Mouse (Mus musculus): ENCODE results near the gene Arhgap28. TPM values are rescaled to one million over a fixed set of nuclear protein-coding genes. Genes with fewer than 3 reads are reported as not detected.

Arhgap28 gene
- total and polyA plus RNA-seq, 3 experiments: 0.11 TPM; not detected in 2

DNA sequence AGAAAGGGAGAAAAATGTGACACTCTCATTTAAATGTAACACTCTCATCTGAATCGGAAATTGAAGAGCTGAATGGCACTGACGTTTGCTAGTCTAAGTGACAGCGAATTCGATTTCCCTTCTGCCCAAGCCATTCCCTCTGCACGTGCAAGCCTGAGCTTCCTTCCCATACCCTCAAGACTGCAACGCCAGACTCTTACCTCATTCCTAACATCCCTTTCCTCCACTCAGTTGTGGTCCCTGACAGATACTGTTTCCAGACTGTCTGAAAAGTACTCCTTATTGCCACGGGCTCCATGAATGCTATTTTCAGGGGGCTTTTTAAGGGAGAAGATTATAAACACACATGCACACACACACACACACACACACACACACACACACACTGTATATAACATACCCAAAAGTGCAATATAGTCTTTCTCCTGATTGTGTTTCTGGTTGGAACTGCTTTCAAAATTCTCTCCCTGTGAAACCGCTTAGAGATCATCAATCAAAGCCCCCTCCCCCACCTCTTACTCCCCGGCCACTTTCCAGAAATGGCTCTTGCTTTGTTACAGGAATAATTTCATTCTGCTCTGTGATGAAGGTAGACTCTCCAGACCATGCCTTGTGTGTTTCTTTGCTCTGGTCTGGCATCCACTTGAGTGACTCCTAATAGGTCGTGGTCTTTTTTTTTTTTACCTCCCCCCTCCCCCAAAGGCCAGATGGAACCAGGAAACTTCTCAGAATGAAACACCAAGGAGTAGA is 836 bp upstream of the Arhgap28 start:
- TF ChIP-seq TAL1 (conservative IDR thresholded peaks at IDR 0.05; ENCODE audit: low read depth, low read length) (no peak), GATA2 (IDR thresholded peaks at IDR 0.05; ENCODE audit: borderline replicate concordance, low read depth, low read length) (no peak), GATA1 (IDR thresholded peaks at IDR 0.05; ENCODE audit: borderline replicate concordance, low read length) (no peak), CTCF (IDR thresholded peaks at IDR 0.05; ENCODE audit: low read depth, low read length) (no peak), POLR2AphosphoS5 (IDR thresholded peaks at IDR 0.05; ENCODE audit: insufficient replicate concordance, low read depth, low read length) (no peak)
- DNase-seq (ENCODE audit: low spot score): no peak
- Histone ChIP-seq H3K27me3 (ENCODE audit: insufficient read depth, low read length) (no peaks in the 10 kb centered on the region), H3K4me1 (ENCODE audit: insufficient read depth, low read depth, low read length) (no peaks in the 10 kb centered on the region), H3K36me3 (replicated peaks) (no peaks in the 10 kb centered on the region), H3K4me3 (ENCODE audit: low read depth, low read length) (no peak overlapping the region), H3K9me3 (replicated peaks) (peaks cover 51% of the 10 kb centered on the region)
- ATAC-seq (ENCODE audit: extremely low read depth, insufficient number of reproducible peaks, low FRiP score, poor library complexity, severe bottlenecking): no peak

DNA sequence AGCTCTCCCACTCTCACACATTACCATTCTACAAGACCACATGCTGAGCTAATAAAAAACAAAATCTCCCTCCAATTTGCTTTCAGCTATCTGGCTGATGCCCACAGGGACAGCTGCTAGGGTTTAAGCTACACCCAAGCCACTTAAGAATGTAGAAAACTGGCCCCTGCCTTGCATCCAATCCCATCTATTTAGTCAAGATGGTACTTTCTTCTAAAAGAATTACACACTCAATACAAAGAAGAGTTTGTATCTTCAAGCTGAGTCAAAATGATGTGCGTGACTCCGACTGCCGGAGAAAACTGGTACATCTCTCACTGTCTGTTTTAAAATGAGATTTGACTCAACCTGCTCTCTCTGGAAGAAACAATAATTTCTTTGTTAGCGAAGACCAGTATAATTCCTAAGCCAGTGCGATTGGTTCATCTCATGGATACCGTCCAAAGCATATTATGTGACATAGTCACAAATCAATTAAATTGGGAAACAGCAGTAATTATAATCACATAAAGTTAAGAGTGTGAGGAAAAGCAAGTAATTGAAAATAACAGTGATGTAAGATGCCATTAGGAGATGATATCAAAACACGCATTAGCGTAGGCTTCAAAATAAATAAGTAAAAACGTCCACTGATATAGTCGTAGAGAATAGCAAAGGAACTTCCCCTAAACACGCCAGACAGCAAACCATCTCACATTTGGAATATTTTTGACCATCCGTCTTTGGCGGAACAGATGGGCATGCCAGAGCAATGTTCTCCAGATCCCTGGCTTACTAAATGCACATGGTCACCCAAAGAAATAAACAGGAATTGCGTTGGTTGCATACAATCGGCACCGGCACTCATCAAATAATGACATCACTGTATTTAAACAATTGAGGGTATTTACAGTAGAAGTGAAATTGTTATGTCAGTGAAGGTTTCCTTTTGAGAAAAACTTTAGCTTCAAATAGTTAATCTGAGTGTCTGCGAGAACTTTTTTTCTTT is 1.0 kb downstream of the Arhgap28 start:
- Histone ChIP-seq H3K9me3 (replicated peaks) (peaks cover 53% of the 10 kb centered on the region), H3K4me1 (ENCODE audit: insufficient read depth, low read depth, low read length) (no peaks in the 10 kb centered on the region), H3K27me3 (ENCODE audit: insufficient read depth, low read length) (no peaks in the 10 kb centered on the region), H3K4me3 (ENCODE audit: low read depth, low read length) (no peak overlapping the region), H3K36me3 (replicated peaks) (no peaks in the 10 kb centered on the region)
- TF ChIP-seq POLR2AphosphoS5 (IDR thresholded peaks at IDR 0.05; ENCODE audit: insufficient replicate concordance, low read depth, low read length) (no peak), GATA1 (IDR thresholded peaks at IDR 0.05; ENCODE audit: borderline replicate concordance, low read length) (no peak), GATA2 (IDR thresholded peaks at IDR 0.05; ENCODE audit: borderline replicate concordance, low read depth, low read length) (no peak), CTCF (IDR thresholded peaks at IDR 0.05; ENCODE audit: low read depth, low read length) (no peak), TAL1 (conservative IDR thresholded peaks at IDR 0.05; ENCODE audit: low read depth, low read length) (no peak)
- no peak for DNase-seq (ENCODE audit: low spot score)
- ATAC-seq (ENCODE audit: extremely low read depth, insufficient number of reproducible peaks, low FRiP score, poor library complexity, severe bottlenecking): no peak

DNA sequence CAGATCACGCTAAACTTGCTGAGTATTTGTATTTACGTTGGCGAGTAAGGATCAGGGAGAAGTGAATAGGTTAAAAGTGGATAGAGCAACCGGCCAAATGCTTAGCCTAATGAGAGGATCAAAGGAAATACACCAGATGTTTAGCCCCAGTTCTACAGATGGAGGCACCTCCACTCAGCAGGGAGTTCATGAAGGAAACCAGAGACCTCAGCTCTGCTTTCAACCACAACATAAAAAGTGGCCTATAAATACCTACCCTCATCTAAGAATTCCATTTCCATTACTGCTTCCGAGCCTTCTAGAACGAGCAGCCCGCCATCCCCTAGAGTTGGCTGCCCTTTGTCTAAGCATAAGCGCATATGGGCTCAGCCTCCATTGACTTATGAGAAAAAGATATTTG is 4.1 kb downstream of the Arhgap28 start:
- peaks cover 47% of the 10 kb centered on the region for H3K9me3 ChIP-seq (replicated peaks)
- no peaks in the 10 kb centered on the region for H3K4me1 ChIP-seq (ENCODE audit: insufficient read depth, low read depth, low read length)
- H3K27me3 ChIP-seq (ENCODE audit: insufficient read depth, low read length): no peaks in the 10 kb centered on the region
- no peak overlapping the region for H3K4me3 ChIP-seq (ENCODE audit: low read depth, low read length)
- DNase-seq (ENCODE audit: low spot score) (no peak), ATAC-seq (ENCODE audit: extremely low read depth, insufficient number of reproducible peaks, low FRiP score, poor library complexity, severe bottlenecking) (no peak)
- no peaks in the 10 kb centered on the region for H3K36me3 ChIP-seq (replicated peaks)
- TF ChIP-seq POLR2AphosphoS5 (IDR thresholded peaks at IDR 0.05; ENCODE audit: insufficient replicate concordance, low read depth, low read length): no peak
- no peak for TF ChIP-seq TAL1 (conservative IDR thresholded peaks at IDR 0.05; ENCODE audit: low read depth, low read length)
- TF ChIP-seq CTCF (IDR thresholded peaks at IDR 0.05; ENCODE audit: low read depth, low read length): no peak

DNA sequence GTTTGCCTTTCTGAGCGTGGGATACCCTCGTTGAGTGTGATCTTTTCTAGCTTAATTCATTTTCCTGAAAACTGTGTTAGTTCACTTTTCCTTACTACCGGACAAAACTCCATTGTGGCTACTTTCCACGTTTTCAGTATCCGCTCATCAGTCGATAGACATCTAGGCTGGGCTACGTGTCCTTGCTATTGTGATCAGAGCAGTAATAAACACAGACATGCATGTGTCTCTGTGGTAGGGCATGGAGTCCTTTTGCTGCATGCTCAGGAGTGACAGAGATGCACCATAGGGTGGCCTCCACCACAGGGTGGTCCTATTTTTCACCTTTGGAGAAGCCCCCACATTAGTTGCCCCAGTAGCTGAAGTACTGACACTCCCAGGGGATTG is 7.2 kb downstream of the Arhgap28 start:
- Histone ChIP-seq H3K4me3 (ENCODE audit: low read depth, low read length) (no peak overlapping the region), H3K9me3 (replicated peaks) (peaks cover 45% of the 10 kb centered on the region), H3K4me1 (ENCODE audit: insufficient read depth, low read depth, low read length) (no peaks in the 10 kb centered on the region), H3K36me3 (replicated peaks) (no peaks in the 10 kb centered on the region), H3K27me3 (ENCODE audit: insufficient read depth, low read length) (no peaks in the 10 kb centered on the region)
- no peak for ATAC-seq (ENCODE audit: extremely low read depth, insufficient number of reproducible peaks, low FRiP score, poor library complexity, severe bottlenecking)
- TF ChIP-seq GATA1 (IDR thresholded peaks at IDR 0.05; ENCODE audit: borderline replicate concordance, low read length): no peak
- TF ChIP-seq POLR2AphosphoS5 (IDR thresholded peaks at IDR 0.05; ENCODE audit: insufficient replicate concordance, low read depth, low read length): no peak
- TF ChIP-seq GATA2 (IDR thresholded peaks at IDR 0.05; ENCODE audit: borderline replicate concordance, low read depth, low read length): no peak
- no peak for TF ChIP-seq TAL1 (conservative IDR thresholded peaks at IDR 0.05; ENCODE audit: low read depth, low read length)
- TF ChIP-seq CTCF (IDR thresholded peaks at IDR 0.05; ENCODE audit: low read depth, low read length): no peak
- DNase-seq (ENCODE audit: low spot score): no peak

DNA sequence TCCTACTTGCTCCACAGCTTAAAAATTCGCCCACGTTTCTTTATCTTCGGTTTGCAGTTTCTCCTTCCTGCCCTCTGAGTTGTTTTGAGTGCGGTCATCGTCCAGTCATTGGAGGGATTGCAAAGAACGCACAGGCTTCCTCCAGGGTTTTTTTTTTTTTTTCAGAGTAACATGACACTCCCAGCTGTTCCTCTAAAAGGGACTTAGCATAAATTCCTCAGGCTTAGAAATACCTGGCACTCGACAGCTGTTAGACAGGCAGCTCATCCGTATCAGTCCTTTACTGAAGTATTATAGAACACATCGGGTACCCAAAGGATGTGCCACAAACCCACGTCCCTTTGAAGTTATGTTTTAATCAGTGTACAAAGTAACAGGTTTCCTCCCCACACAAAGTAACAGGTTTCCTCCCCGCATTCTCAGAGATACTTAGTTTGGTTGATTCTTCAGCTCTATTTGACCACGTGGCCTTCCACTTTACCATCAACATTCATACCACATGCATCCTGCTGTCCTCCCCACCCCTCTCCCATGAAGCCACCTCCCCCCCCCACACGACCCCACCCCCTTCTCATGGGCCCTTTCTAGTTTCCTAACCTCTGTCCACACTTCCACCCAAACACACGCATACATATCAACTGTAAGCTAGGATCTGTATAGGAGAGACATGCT is 7.7 kb downstream of the Arhgap28 start:
- no peaks in the 10 kb centered on the region for H3K4me1 ChIP-seq (ENCODE audit: insufficient read depth, low read depth, low read length)
- H3K4me3 ChIP-seq (ENCODE audit: low read depth, low read length): no peak overlapping the region
- DNase-seq (ENCODE audit: low spot score) (no peak), ATAC-seq (ENCODE audit: extremely low read depth, insufficient number of reproducible peaks, low FRiP score, poor library complexity, severe bottlenecking) (no peak)
- TF ChIP-seq GATA2 (IDR thresholded peaks at IDR 0.05; ENCODE audit: borderline replicate concordance, low read depth, low read length): no peak
- no peak for TF ChIP-seq POLR2AphosphoS5 (IDR thresholded peaks at IDR 0.05; ENCODE audit: insufficient replicate concordance, low read depth, low read length)
- peaks cover 46% of the 10 kb centered on the region for H3K9me3 ChIP-seq (replicated peaks)
- no peaks in the 10 kb centered on the region for H3K36me3 ChIP-seq (replicated peaks)
- no peaks in the 10 kb centered on the region for H3K27me3 ChIP-seq (ENCODE audit: insufficient read depth, low read length)

DNA sequence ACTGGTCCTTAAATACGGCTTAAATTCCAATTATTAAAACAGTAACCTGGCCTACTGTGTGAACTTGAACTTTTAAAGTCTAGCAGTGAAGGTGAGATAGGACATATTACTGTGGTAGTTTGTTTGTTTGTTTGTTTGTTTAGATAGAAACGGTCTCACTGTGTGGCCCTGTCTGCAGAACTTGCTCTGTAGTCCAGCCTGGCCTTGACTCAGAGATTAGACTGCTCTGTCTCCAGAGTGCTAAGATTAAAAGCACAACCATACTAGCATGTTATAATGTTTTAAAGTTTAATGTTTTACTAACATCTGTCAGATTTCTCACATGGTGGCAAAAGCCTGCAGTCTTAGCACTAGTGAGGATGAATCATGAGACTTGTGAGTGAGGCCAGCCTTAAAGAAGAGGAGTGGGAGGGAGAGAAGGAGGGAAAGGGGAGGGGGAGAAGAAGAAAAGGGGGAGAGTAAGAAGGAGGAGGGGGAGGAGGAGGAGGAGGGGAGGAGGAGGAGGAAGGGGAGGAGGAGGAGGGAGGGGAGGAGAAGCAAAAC is 8.6 kb downstream of the Arhgap28 start:
- Histone ChIP-seq H3K27me3 (ENCODE audit: insufficient read depth, low read length) (no peaks in the 10 kb centered on the region), H3K4me3 (ENCODE audit: low read depth, low read length) (no peak overlapping the region), H3K36me3 (replicated peaks) (no peaks in the 10 kb centered on the region), H3K4me1 (ENCODE audit: insufficient read depth, low read depth, low read length) (no peaks in the 10 kb centered on the region), H3K9me3 (replicated peaks) (peaks cover 49% of the 10 kb centered on the region)
- no peak for DNase-seq (ENCODE audit: low spot score)
- no peak for TF ChIP-seq TAL1 (conservative IDR thresholded peaks at IDR 0.05; ENCODE audit: low read depth, low read length)
- TF ChIP-seq GATA1 (IDR thresholded peaks at IDR 0.05; ENCODE audit: borderline replicate concordance, low read length): no peak
- no peak for TF ChIP-seq GATA2 (IDR thresholded peaks at IDR 0.05; ENCODE audit: borderline replicate concordance, low read depth, low read length)
- TF ChIP-seq POLR2AphosphoS5 (IDR thresholded peaks at IDR 0.05; ENCODE audit: insufficient replicate concordance, low read depth, low read length): no peak
- TF ChIP-seq CTCF (IDR thresholded peaks at IDR 0.05; ENCODE audit: low read depth, low read length): no peak
- ATAC-seq (ENCODE audit: extremely low read depth, insufficient number of reproducible peaks, low FRiP score, poor library complexity, severe bottlenecking): no peak

All from G1E (cell line).